Mouse (Mus musculus): ENCODE data around the gene Pgpep1l.
"Not testable (repeated sequence)": the region's sequence is repeated elsewhere in the genome, so short reads cannot be mapped to it uniquely, and the experiment has no call there.

The Pgpep1l gene

GRCm38 (mm10) chr7:68282304-68283132 lies 18.5 kb upstream of the Pgpep1l start:
- DNase-seq (ENCODE audit: low spot score): no peak

- no peak for DNase-seq (ENCODE audit: low spot score)
Observed at GRCm38 (mm10) chr7:68281341-68281740, 17.3 kb upstream of the Pgpep1l start.

- no peak for DNase-seq (ENCODE audit: low spot score)
Observed at GRCm38 (mm10) chr7:68280352-68280869, 16.4 kb upstream of the Pgpep1l start.

- no peak for DNase-seq (ENCODE audit: low spot score)
Observed at GRCm38 (mm10) chr7:68279481-68279880, 15.4 kb upstream of the Pgpep1l start.

GRCm38 (mm10) chr7:68278908-68279307 lies 14.9 kb upstream of the Pgpep1l start:
- DNase-seq (ENCODE audit: low spot score): no peak

- DNase-seq (ENCODE audit: low spot score): no peak
Observed at GRCm38 (mm10) chr7:68278385-68278784, 14.4 kb upstream of the Pgpep1l start.

- no peak for DNase-seq (ENCODE audit: low spot score)
Observed at GRCm38 (mm10) chr7:68277897-68278270, 13.9 kb upstream of the Pgpep1l start.

GRCm38 (mm10) chr7:68277054-68277896 lies 13.2 kb upstream of the Pgpep1l start:
- no peak for DNase-seq (ENCODE audit: low spot score)

GRCm38 (mm10) chr7:68275838-68276731 lies 12.1 kb upstream of the Pgpep1l start:
- DNase-seq (ENCODE audit: low spot score): no peak

- DNase-seq (ENCODE audit: low spot score): not testable (repeated sequence)
Observed at GRCm38 (mm10) chr7:68275445-68275837, 11.4 kb upstream of the Pgpep1l start.

- no peak for DNase-seq (ENCODE audit: low spot score)
Observed at GRCm38 (mm10) chr7:68274951-68275350, 10.9 kb upstream of the Pgpep1l start.

GRCm38 (mm10) chr7:68274218-68274617 lies 10.2 kb upstream of the Pgpep1l start:
- no peak for DNase-seq (ENCODE audit: low spot score)

- no peak for DNase-seq (ENCODE audit: low spot score)
Observed at GRCm38 (mm10) chr7:68273515-68273914, 9.5 kb upstream of the Pgpep1l start, which contains the start of gene Fam169b. Gene Fam169b (plus strand): TSS chr7:68273839.

- no peak for DNase-seq (ENCODE audit: low spot score)
Observed at GRCm38 (mm10) chr7:68272607-68273006, 8.6 kb upstream of the Pgpep1l start.

- DNase-seq (ENCODE audit: low spot score): no peak
Observed at GRCm38 (mm10) chr7:68271816-68272215, 7.8 kb upstream of the Pgpep1l start.

- no peak for DNase-seq (ENCODE audit: low spot score)
Observed at GRCm38 (mm10) chr7:68270551-68270950, 6.5 kb upstream of the Pgpep1l start.

GRCm38 (mm10) chr7:68266691-68267090 lies 2.7 kb upstream of the Pgpep1l start:
- DNase-seq (ENCODE audit: low spot score): no peak

GRCm38 (mm10) chr7:68265391-68265790 lies 1.4 kb upstream of the Pgpep1l start:
- DNase-seq (ENCODE audit: low spot score): no peak

GRCm38 (mm10) chr7:68264531-68264930 lies 498 bp upstream of the Pgpep1l start:
- peak; percentile 42 for DNase-seq (ENCODE audit: low spot score)

- DNase-seq (ENCODE audit: low spot score): no peak
Observed at GRCm38 (mm10) chr7:68263346-68264027, 546 bp downstream of the Pgpep1l start.

GRCm38 (mm10) chr7:68262612-68263200 lies 1.3 kb downstream of the Pgpep1l start:
- no peak for DNase-seq (ENCODE audit: low spot score)
